Mouse (Mus musculus) adrenal gland, postnatal 4 days (tissue): Measurements from ENCODE around the gene Ecpas. TPM values are rescaled to one million over a fixed set of nuclear protein-coding genes. Genes with fewer than 3 reads are reported as not detected.

Experiments
- DNase-seq, 2 experiments: peaks; one replicate each; pipeline ENCODE4 v3.0.0; 2021 to 2022; ENCODE audit warnings: low spot score in 2 of 2, mixed read lengths in 2 of 2
- long read RNA-seq, 2 experiments: library from polyadenylated mRNA; stranded (forward); transcript quantifications; one replicate each; pipeline ENCODE4 v2.0.0; 2021
- total RNA-seq, 2 experiments: library from RNA; stranded (reverse); gene quantifications; 2 replicates each; pipeline ENCODE4 v1.2.3; 2021

The Ecpas gene
- total RNA-seq = 100 to 1,000 TPM; 144 to 150 TPM
- long read RNA-seq, experiment 1, full-length matches to known transcripts = 1 of 8 reads
- long read RNA-seq, experiment 1, partial matches to known transcripts = 6 of 8 reads
- long read RNA-seq, experiment 1, other reads (novel, unspliced or antisense) = 1 of 8 reads
- long read RNA-seq, experiment 2, full-length matches to known transcripts = 4 of 25 reads
- long read RNA-seq, experiment 2, partial matches to known transcripts = 17 of 25 reads
- long read RNA-seq, experiment 2, other reads (novel, unspliced or antisense) = 4 of 25 reads

- DNase-seq = peak; percentile 60 to 69
Measured at GRCm38 (mm10) chr4:58912629-58913335, at the start of gene Ecpas. Ecpas (minus strand) TSS chr4:58912749.

DNA sequence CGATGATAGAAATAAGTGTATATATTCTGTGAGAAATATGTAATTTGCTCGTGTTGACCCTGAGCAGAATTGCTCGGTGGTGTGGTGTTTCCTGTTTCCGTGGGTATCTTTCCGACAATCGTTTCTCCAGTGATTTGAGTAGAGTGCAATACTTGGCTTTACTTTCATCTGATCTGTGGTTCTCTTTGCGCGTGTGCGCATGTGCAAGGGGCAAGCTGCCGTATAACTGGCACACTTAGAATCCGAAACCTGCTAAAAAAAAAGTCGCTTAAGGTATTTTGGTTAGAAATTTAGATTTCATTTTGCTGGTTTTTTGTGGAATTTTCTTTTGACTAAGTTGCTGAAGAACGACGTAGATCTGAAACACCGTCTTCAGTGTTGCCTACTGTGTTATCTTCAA is 49.2 kb upstream of the Ecpas start:
- DNase-seq = no peak

GRCm38 (mm10) chr4:58952630-58953029 is 40.1 kb upstream of the Ecpas start:
- DNase-seq = no peak

GRCm38 (mm10) chr4:58948391-58948790 is 35.8 kb upstream of the Ecpas start:
- DNase-seq = no peak

DNA sequence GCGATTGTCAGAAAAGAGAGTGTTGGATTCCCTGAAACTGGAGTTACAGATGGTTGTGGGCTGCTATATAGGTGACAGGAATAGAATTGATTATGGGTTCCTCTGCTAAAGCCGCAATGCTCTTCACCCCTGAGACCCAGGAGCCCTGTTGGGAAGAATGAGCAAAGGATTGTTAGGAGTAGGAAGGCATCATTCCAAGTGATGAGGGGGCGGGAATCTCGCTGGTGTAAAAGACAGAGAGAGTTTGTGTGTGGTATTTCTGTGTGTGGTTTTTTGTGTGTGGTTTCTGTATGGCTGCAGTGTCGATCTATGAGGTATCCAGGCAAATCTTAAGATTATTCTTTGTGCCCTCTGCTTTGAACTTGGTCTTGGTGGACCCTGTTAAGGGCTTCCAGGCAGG is 32.1 kb upstream of the Ecpas start:
- DNase-seq = no peak

DNA sequence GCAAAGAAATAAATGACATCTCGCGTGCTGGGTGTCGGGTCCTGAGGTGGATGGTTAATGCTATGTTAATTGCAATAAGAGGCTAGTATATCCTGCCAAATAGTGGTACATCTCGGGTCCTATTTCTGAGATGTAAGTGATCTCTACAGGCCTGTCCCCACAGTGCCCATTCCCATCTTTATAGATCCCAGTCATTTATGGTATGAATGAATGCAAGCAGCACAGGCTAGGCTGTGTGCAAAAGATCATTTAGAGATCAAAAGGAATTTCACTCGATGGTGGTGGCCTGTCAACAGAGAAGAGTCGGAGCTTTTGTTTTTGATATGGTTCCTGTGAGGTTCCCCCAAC is 31.6 kb upstream of the Ecpas start:
- DNase-seq = no peak

- peak; percentile 74 to 79 for DNase-seq
Measured at GRCm38 (mm10) chr4:58943420-58944205, 31.1 kb upstream of the Ecpas start, which contains the start of gene Zkscan16. Zkscan16 (plus strand) TSS chr4:58943628.

DNA sequence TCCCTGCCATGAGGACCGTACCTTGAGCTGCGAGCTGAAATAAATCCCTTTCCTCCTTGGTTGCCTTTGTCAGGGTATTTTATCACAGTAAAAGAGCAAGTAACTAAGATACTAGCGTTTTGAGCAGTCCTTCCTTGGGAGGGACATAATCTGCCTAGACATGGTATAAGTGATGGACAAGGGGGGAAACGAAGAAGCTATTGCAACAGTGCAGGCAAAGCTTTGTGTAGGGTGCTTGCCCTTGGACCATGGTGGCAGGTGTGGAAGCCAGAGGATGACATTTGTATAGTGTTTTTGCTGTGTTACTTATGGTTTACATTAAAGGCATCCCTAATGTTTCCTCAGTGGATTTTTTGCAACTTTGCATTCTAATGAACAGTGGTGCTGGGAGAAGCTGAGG is 30.4 kb upstream of the Ecpas start:
- no peak for DNase-seq

DNA sequence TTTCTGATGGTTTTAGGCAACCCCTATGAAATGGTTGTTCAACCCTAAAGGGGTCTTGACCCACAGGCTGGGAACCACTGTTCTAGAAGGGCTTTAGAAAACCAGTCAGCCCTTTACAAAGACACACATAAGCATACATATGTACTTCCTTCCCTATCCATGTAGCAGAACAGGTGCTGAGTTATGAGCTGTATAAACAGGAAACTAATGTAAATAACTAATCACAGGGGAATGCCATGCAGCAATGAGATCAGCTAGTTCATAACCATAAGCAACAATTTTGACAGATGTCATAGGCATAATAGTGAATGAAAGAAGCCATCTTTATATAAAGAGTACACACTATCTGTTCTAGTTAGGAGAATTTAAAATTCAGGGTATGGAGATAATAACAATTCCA is 29.1 kb upstream of the Ecpas start:
- no peak for DNase-seq

DNA sequence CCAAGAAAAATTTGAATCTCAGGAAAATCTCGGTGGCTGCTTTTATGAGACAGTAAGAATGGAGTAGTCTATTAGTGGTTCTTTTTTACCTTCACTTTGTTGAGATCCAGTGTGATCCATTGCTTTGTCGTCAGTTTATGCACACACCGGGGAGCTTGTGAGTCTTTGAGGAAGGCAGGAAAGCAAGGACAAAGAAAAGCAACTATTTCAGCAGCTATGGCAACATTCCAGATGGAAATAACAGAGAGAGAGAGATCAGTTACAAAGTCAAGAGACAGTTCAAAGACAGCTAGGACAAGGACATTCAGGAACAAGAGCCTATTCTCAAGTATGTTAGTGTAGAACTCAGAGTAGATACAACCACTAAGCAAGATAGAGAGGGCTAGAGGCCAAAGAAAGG is 23.3 kb upstream of the Ecpas start:
- DNase-seq = no peak

GRCm38 (mm10) chr4:58934746-58935476 is 22.4 kb upstream of the Ecpas start:
- no peak for DNase-seq

DNA sequence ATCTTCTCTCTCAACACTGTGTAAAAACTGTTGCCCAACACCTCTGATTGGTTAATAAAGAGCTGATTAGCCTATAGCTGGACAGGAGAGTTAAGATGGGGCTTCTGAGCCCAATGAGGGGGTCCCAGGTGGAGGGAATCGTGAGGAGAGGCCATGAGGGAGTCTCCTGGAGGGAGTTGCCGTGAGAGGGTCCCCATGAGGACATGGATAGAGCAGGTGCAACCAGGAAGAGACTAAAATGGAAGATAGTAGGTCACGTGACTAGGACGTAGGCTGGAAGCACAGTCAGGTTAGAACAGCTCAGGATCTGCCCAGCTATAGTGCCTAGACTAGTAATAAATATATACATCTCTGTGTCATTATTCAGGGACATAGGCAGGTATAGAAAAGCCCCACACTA is 21.8 kb upstream of the Ecpas start:
- DNase-seq = no peak

- DNase-seq = no peak
Measured at GRCm38 (mm10) chr4:58932541-58932940, 20.0 kb upstream of the Ecpas start.

DNA sequence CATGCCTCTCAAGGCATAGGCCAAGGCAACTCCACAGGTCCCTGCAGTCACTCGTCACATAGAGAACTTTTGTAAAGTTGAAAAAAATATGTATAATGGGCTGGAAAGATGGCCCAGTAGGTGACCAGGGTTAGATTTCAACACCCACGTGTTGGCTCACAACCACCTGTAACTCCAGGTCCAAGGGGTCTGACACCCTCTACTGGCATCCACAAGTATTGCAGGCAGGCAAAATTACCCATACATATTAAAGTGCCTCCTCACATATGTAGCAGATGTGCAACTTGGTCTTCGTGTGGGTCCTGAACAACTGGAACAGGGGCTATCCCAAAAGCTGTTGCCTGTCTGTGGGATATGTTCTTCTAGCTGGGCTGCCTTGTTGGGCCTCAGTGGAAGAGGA is 15.1 kb upstream of the Ecpas start:
- DNase-seq = no peak

DNA sequence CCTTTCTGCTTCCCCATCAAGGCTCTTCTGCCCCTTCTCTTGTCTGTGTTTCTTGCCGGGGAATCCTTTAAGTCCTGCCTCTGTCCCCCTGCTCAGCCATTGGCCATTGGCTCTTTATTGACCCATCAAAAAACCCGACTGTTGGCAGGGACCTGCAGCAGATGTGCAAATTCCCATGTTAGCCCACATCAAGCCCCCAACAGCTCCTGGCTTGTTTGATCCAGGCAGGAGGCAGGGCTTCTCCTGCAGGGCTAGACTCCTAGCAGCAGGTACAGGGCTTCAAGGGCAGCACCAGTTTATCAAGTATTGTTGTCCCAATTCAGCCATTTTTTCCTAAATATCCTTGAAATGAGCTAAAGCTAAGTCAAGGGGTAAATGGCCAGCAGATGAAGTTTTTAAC is 13.6 kb upstream of the Ecpas start:
- no peak for DNase-seq

DNA sequence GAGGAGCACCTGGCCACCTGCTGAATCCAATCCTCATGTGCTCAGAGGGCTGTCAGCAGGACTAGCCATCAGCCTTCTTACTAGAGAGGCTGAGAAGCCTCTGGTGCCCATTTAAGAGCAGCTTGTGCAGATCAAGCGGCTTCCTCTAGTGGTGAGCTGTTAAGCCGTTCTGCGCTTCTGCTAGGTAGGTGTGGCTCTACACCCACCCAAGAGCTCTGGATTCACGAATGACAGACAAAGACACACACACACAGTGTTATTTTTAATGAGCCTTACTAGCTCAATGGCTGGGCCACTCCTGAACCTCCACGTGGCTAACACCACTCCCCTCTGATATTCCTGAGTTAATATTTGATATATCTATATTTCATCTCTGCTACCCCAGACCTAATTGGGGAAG is 13.1 kb upstream of the Ecpas start:
- DNase-seq = no peak

DNA sequence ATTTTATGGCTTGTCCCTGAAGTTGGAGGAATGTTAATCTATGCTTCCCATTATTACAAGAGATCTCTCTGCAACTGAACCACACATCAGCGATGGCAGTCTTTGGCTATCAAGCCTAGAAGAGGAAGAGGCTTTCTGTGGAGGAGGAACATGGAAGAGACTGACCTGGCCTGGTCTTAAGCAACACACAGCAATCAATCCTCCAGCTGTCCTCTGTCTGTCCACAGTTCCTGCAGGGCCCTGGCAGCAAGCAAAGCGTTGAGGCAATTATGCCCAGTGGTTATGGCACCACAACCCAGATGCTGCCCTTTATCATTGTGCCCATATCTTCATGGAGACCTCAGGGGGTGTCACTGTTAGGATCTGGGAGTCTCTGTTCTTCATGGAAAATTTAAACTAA is 11.4 kb upstream of the Ecpas start:
- no peak for DNase-seq

DNA sequence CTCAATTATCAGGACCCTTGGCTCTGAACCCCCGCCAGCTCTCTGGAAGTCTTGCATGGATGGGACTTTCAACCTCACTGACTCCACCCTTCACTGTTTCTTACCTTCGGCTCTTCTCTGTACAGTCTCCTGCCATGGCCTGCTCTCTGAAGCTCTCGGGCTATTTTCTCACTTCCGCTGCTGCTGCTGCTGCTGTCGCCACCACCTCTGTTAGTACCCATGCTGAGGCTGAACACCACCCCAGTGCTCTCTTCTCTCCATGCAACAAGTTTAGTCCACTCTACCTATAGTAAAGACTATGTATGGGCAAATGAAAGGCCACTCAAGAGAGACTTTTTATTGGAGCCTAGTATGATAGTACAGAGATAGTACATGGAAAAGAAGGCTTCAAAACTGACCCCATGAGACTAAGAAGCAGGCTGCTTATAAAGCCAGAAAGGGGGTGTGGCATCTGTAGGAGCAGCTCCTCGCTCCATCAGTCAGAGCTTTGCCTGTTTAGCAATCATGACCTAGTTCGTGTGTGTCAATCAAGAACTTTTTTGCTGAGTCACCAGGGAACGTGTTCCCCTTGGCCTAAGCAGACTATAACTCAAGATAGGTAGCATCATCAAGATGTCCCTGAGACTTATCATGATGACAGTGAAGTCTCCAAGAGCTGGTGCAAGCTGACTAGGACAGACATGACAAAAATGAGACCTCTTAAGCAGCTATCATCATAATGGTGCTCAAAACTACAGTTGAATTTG is 2.7 kb upstream of the Ecpas start:
- DNase-seq = no peak

GRCm38 (mm10) chr4:58913336-58914026 is 932 bp upstream of the Ecpas start:
- no peak for DNase-seq
